Mouse (Mus musculus) lung, embryonic 16.5 days (tissue): ENCODE data around the gene Tmem184b. TPM values are rescaled to one million over a fixed set of nuclear protein-coding genes. Genes with fewer than 3 reads are reported as not detected.

Experiments used
- ATAC-seq: fragments of 200-750 bp; cut with Nextera tagmentation; 2 replicates; pipeline ENCODE4 v1.8.0; 2017; ENCODE audit warnings: low read depth, mild to moderate bottlenecking, moderate library complexity
- H3K27ac ChIP-seq: fragments of 300-500 bp; sonication (generic); 2 replicates; pipeline ENCODE4 v1.5.1; 2014; ENCODE audit warnings: mild to moderate bottlenecking, control low read depth, low read length
- H3K27me3 ChIP-seq: fragments of 300-500 bp; sonication (generic); 2 replicates; pipeline ENCODE4 v1.6.1; 2014; ENCODE audit warnings: low read depth, low read length, mixed read lengths; ENCODE audit not compliant: control insufficient read depth, insufficient read depth
- H3K36me3 ChIP-seq: fragments of 300-500 bp; sonication (generic); 2 replicates; pipeline ENCODE4 v1.6.1; 2014; ENCODE audit warnings: low read length; ENCODE audit not compliant: control insufficient read depth, insufficient read depth
- H3K4me1 ChIP-seq: fragments of 300-500 bp; sonication (generic); replicated peaks from 2 replicates; pipeline ENCODE4 v1.6.1; 2014; ENCODE audit warnings: low read length, mixed read lengths; ENCODE audit not compliant: control insufficient read depth, insufficient read depth
- H3K4me2 ChIP-seq: fragments of 300-500 bp; sonication (generic); 2 replicates; pipeline ENCODE4 v1.6.1; 2014; ENCODE audit warnings: low read depth, low read length, control low read depth
- H3K4me3 ChIP-seq: fragments of 300-500 bp; sonication (generic); 2 replicates; pipeline ENCODE4 v1.5.1; 2014; ENCODE audit warnings: mild to moderate bottlenecking, low read length, control low read depth
- H3K9ac ChIP-seq: fragments of 300-500 bp; sonication (generic); 2 replicates; pipeline ENCODE4 v1.6.1; 2014; ENCODE audit warnings: low read length, control low read depth
- H3K9me3 ChIP-seq: fragments of 300-500 bp; sonication (generic); 2 replicates; pipeline ENCODE4 v1.6.1; 2016; ENCODE audit warnings: low read length; ENCODE audit not compliant: control insufficient read depth
- WGBS: fragments of 180-500 bp; shearing (Covaris S2); extraction: QIAGEN DNeasy Blood & Tissue Kit; methylation state at CpG from one replicate; pipeline ENCODE4 v1.1.7; 2014; 5-methylcytosine and 5-hydroxymethylcytosine counted together
- polyA plus RNA-seq: library from polyadenylated mRNA; unstranded; fragments of >200 nt; fragmentation: Nextera tagmentation; extraction: Ambion mirVana; gene quantifications from 2 replicates; pipeline ENCODE4 v1.2.1, GENCODE M21; 2015

Tmem184b gene
- polyA plus RNA-seq, 1 experiment from 2014 or later, result 78.2 TPM

DNA sequence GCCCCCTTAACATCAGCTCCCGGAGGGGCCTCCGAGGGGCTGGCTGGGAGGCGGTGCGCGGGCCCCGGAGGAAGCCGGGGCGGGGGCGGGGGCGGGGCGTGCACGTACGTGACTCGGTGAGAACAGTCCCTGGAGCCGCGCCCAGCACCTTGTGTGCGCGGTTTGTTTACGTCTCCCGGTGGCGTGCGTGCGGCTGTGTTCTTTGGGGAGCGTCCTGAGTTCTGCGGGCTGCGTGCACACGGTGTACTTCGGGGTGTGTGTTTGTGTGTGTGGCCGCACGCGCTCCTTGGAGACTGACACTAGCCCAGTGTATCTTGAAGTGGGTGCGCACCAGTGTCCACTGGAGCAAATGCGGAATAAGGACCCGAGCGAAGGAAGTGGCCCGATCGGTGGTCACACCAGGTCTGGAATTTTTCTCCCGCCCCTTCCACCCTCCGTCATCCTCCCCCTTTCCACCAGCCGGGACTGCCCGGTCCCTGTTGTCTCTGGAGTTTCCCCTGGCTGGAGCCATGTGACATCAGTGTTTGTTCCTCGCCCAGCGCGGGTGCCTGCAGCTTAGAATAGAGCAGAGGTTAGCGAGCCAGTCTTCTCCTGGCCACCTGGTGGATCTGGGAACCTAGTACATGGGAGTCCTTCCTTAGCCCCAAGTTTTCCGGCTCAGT is 55.4 kb downstream of the Tmem184b start:
- H3K4me2 ChIP-seq, result peak overlapping the region; percentile 89
- peak overlapping the region; percentile 92 for H3K9ac ChIP-seq
- no peaks in the 10 kb centered on the region for H3K27me3 ChIP-seq
- H3K36me3 ChIP-seq, result no peaks in the 10 kb centered on the region
- peak overlapping the region; percentile 84 for H3K4me3 ChIP-seq
- H3K27ac ChIP-seq, result peak overlapping the region; percentile 100
- H3K9me3 ChIP-seq, result no peaks in the 10 kb centered on the region
- peak; percentile 85 for ATAC-seq
- peaks cover 31% of the 10 kb centered on the region for H3K4me1 ChIP-seq
- WGBS, result under 1% methylated on average over 35 of the region's 46 CpGs

DNA sequence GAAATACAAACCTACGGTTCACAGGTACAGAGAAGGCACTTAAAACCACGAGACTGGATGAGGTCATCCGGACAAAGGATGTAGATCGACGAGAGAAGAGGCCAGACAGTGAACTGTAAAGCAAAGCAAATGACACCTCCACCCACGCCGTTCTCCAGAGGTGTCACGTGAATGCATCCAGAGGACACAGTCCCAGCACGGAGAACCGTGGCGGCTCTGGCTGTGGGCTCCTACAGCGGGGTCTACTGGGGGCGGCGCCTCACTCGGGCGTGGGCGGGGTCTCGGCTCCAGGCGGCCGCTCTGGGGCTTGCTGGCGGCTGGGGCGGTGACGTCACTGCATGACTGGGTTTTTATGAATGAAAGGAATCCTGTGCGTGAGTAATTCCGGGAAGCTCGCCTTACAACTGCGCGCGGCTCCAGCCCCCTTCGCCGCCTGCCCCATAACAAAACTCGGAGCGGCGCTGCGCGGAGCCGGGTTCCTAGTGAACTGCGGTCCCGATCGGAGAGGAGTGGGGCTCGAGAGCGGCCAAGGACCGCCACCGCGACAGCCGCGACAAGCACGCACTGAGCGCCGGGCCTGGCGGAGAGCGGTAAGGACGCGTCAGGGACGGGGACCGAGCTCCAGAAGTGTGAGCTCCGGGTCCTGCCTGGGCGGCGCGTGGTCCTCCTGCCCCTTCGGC is 56.1 kb downstream of the Tmem184b start:
- peak overlapping the region; percentile 84 for H3K4me3 ChIP-seq
- H3K27ac ChIP-seq, result peak overlapping the region; percentile 100
- WGBS, result under 1% methylated on average over 55 of the region's 61 CpGs
- no peaks in the 10 kb centered on the region for H3K36me3 ChIP-seq
- H3K9me3 ChIP-seq, result no peaks in the 10 kb centered on the region
- peak overlapping the region; percentile 89 for H3K4me2 ChIP-seq
- H3K4me1 ChIP-seq, result peaks cover 28% of the 10 kb centered on the region
- peak; percentile 85 for ATAC-seq
- H3K9ac ChIP-seq, result peak overlapping the region; percentile 92
- H3K27me3 ChIP-seq, result no peaks in the 10 kb centered on the region

DNA sequence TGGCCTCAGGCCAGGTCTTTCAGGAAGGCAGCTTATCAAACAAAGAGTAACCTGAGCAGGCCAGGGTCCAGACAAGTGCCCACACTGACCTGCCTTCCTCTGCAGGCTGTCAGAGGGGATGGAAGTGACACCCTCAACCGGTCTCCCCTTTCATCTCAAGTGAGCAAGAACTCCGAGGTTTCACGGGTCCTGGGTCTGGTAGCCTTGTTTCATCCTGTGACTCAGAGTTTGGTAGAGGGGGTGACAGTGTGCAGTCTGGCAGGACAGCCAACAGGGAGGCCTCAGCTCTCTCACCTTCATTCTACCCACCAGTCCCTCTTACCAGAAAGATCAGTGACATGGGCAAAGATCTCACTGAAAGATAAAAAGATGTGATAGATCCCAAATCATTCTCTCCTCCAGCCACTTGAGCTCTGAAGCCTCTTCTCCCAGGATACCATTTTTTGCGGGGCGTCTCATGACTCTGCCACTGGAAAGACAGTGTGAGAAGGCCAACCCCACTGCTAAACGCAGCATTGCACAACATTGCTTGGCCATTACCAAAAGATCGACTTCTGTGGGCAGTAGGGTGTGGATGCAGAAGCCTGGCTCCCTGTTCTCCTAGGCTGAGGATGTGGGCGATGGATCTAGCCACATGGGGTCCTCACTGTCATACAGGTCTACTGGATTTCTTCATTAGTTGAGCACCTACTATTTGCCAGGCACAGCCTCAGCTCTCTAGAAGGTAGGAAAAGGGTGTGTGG is 57.1 kb downstream of the Tmem184b start, which contains the start of gene Maff:
Maff (plus strand) TSS at position 571 of the 743 bp plus-strand sequence.
- WGBS, result 43% methylated on average over 8 of the region's 8 CpGs
- peaks cover 18% of the 10 kb centered on the region for H3K4me1 ChIP-seq

DNA sequence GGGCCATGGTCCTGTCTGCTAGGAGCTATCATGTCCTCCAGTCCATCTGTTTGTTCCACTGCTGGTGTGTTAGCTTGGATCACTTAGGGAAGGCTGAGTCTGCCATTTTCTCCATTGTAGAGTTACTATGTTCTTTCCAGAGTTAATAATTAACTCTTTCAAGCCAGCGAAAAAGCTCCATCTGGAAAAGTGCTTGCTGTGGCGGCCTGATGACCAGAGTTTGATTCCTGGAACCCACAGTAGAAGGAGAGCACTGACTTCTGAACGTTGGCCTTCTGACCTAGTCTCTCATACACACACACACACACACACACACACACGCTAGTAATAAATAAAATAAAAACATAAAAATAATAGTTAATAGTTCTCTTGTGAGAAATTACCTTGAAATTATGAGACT is 58.7 kb downstream of the Tmem184b start:
- no peak for ATAC-seq
- H3K9ac ChIP-seq, result no peak overlapping the region
- peaks cover 11% of the 10 kb centered on the region for H3K4me1 ChIP-seq
- no peaks in the 10 kb centered on the region for H3K9me3 ChIP-seq
- no peak overlapping the region for H3K4me2 ChIP-seq
- H3K36me3 ChIP-seq, result no peaks in the 10 kb centered on the region
- H3K27me3 ChIP-seq, result no peaks in the 10 kb centered on the region
- H3K27ac ChIP-seq, result no peak overlapping the region
- 64% methylated on average over 4 of the region's 4 CpGs for WGBS
- no peak overlapping the region for H3K4me3 ChIP-seq

More for the DNA sequence above, 57.1 kb downstream of the Tmem184b start, which contains the start of gene Maff:
- Histone ChIP-seq H3K27ac (peak within 1 kb of the TSS; percentile 100), H3K4me2 (peak within 1 kb of the TSS; percentile 89), H3K9me3 (no peaks in the 10 kb centered on the region), H3K9ac (peak within 1 kb of the TSS; percentile 92), H3K4me3 (peak within 1 kb of the TSS; percentile 84), H3K27me3 (no peaks in the 10 kb centered on the region), H3K36me3 (no peaks in the 10 kb centered on the region)
- no peak for ATAC-seq

DNA sequence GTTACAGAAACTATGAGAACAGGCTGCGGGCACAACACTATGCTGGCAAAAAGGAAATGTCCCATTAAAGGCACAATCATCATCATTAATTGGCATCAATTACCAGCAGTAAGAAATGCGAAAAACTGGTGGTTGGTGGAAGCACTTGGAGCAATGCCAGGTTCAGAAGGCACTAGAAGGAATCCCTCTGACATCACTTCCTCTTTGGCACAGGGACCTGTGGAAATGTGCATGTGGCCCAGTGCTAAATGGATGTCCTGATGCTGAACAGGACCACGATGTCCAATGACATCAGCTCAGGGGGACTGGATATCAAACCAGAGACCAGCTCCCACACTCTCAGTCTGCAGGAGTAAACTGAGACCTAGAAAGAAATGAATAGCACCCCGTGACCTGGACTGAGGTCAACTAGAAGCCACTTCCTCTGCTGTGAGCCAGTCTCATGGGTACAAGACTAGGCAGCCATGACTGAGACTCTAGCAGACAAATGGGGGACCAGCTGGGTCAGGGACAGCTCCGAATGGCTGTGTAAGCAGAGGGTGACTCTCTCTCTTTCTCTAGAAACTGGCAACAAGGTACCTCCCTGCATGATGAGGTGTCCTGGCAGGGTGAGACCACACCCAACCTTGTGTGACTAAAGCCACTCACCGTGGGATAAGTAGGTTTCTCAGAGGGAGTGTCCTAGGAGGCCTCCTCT is 60.6 kb downstream of the Tmem184b start:
- Histone ChIP-seq H3K27me3 (no peaks in the 10 kb centered on the region), H3K9ac (no peak overlapping the region)
- WGBS, result 64% methylated on average over 6 of the region's 6 CpGs

DNA sequence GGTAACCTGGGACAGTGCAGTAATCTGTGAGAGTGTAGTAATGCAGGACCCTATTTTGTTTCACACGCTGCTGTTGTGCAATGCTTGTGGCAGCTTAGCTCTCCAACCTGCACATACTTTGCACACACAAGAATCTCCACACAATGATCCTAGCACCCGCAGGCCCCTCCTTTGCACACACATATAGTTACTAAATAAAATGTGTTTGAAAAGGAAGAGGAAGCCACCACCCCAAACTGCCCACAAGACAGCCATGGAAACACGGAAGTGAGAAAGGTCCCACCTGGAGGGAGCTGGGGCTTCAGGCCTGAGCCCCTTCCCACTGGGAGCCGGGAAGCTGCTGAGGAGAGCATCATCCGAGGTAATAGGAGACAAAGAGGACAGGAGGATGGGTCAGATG is 64.4 kb downstream of the Tmem184b start:
- no peak for ATAC-seq
- Histone ChIP-seq H3K27me3 (no peaks in the 10 kb centered on the region), H3K9ac (no peak overlapping the region), H3K27ac (no peak overlapping the region), H3K9me3 (no peaks in the 10 kb centered on the region), H3K4me2 (no peak overlapping the region), H3K4me1 (no peaks in the 10 kb centered on the region; the same call in 1 of the 2 replicates), H3K36me3 (no peaks in the 10 kb centered on the region), H3K4me3 (no peak overlapping the region)
- 65% methylated on average over 5 of the region's 5 CpGs for WGBS

More for the DNA sequence above, 60.6 kb downstream of the Tmem184b start:
- H3K4me2 ChIP-seq, result no peak overlapping the region
- H3K4me3 ChIP-seq, result no peak overlapping the region
- no peak for ATAC-seq
- H3K36me3 ChIP-seq, result no peaks in the 10 kb centered on the region
- no peak overlapping the region for H3K27ac ChIP-seq
- no peaks in the 10 kb centered on the region for H3K4me1 ChIP-seq
- no peaks in the 10 kb centered on the region for H3K9me3 ChIP-seq

DNA sequence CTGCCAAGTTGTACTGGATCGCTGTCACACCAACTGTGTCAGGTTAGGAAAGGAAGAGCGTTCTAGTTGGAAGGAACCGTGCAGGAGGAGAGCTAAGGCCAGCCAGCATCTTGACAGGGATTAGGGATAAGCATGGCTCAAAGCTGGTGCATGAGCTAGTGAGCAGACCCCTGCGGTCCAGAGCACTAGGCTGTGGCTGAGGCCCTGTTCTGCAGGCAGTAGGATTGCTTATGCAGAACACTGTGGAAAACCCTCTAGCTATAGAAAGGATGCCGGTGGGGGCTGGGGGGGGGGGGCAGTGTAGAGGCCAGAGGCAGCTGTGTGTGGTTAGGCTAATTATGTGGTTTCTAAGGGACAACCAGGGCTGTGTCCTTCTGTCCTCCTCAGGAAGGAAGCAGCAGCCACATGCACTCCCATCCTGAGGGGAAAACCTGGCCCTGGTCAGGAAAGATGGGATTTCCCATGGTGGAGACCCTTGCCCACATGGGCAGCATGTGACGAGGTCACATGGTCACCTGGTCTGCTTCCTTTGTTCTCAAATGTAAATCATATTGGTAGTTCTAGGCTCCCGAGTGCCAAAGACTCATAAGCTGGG is 68.2 kb downstream of the Tmem184b start:
- 48% methylated on average over 7 of the region's 7 CpGs for WGBS
- Histone ChIP-seq H3K36me3 (no peaks in the 10 kb centered on the region), H3K4me3 (no peak overlapping the region), H3K4me1 (peaks cover 4% of the 10 kb centered on the region), H3K9me3 (no peaks in the 10 kb centered on the region), H3K27ac (no peak overlapping the region), H3K9ac (no peak overlapping the region), H3K4me2 (no peak overlapping the region), H3K27me3 (no peaks in the 10 kb centered on the region)
- no peak for ATAC-seq

DNA sequence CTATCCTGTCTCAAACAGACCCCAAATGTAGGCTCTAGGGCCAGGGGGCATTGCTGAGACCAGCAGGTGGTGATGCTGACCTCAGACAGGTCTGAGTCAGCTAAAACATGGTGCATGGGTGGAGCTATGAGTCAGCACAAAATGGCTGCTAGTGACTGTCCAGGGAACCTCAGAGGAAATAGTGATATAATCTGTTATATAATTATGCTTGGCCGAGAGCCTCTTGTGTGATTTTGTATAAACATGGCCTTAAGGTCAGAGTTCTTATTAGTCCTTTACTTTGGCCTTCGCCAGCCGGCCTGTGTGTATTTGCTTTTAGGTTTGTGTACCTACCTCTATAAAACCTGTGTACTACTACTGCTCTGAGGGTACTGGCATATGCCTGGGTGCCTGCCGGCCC is 70.0 kb downstream of the Tmem184b start:
- WGBS, result 27% methylated on average over 4 of the region's 4 CpGs
- no peak overlapping the region for H3K4me3 ChIP-seq
- no peak overlapping the region for H3K4me2 ChIP-seq
- no peak overlapping the region for H3K9ac ChIP-seq
- H3K27me3 ChIP-seq, result no peaks in the 10 kb centered on the region
- H3K27ac ChIP-seq, result no peak overlapping the region
- peaks cover 6% of the 10 kb centered on the region for H3K4me1 ChIP-seq
- no peaks in the 10 kb centered on the region for H3K36me3 ChIP-seq
- no peaks in the 10 kb centered on the region for H3K9me3 ChIP-seq
- ATAC-seq, result no peak
